Mouse (Mus musculus) heart, embryonic 15.5 days (tissue): ENCODE measurements around the gene Hsp90b1. TPM values are rescaled to one million over a fixed set of nuclear protein-coding genes. Genes with fewer than 3 reads are reported as not detected.

ENCODE experiments used
- ATAC-seq: fragments of 200-750 bp; cut with Nextera tagmentation; replicated peaks from 2 replicates; pipeline ENCODE4 v1.8.0; 2017; ENCODE audit warnings: low read depth, moderate TSS enrichment; ENCODE audit not compliant: insufficient number of reproducible peaks, insufficient read depth, low FRiP score
- H3K27ac ChIP-seq: fragments of 300-500 bp; sonication (generic); 2 replicates; pipeline ENCODE4 v1.5.1; 2015; ENCODE audit warnings: mild to moderate bottlenecking, inconsistent platforms
- H3K27me3 ChIP-seq: fragments of 300-500 bp; sonication (generic); 2 replicates; pipeline ENCODE4 v1.6.1; 2015; ENCODE audit warnings: inconsistent platforms
- H3K36me3 ChIP-seq: fragments of 300-500 bp; sonication (generic); 2 replicates; pipeline ENCODE4 v1.6.1; 2015; ENCODE audit warnings: mild to moderate bottlenecking, inconsistent platforms
- H3K4me1 ChIP-seq: fragments of 300-500 bp; sonication (generic); replicated peaks from 2 replicates; pipeline ENCODE4 v1.6.1; 2015; ENCODE audit warnings: inconsistent platforms
- H3K4me2 ChIP-seq: fragments of 300-500 bp; sonication (generic); 2 replicates; pipeline ENCODE4 v1.6.1; 2015; ENCODE audit warnings: inconsistent platforms, mild to moderate bottlenecking, moderate library complexity
- H3K4me3 ChIP-seq: fragments of 300-500 bp; sonication (generic); 2 replicates; pipeline ENCODE4 v1.5.1; 2015; ENCODE audit warnings: mild to moderate bottlenecking, inconsistent platforms
- H3K9ac ChIP-seq: fragments of 300-500 bp; sonication (generic); 2 replicates; pipeline ENCODE4 v1.6.1; 2015; ENCODE audit warnings: mild to moderate bottlenecking, inconsistent platforms
- H3K9me3 ChIP-seq: fragments of 300-500 bp; sonication (generic); replicated peaks from 2 replicates; pipeline ENCODE4 v1.6.1; 2016; ENCODE audit warnings: inconsistent platforms
- WGBS: fragments of 180-500 bp; shearing (Covaris S2); methylation state at CpG from one replicate; pipeline ENCODE4 v1.1.7; 2015; ENCODE audit warnings: mixed read lengths; 5-methylcytosine and 5-hydroxymethylcytosine counted together
- polyA plus RNA-seq: library from polyadenylated mRNA; unstranded; fragments of >200 nt; fragmentation: Nextera tagmentation; extraction: Ambion mirVana; gene quantifications from 2 replicates; pipeline ENCODE4 v1.2.1, GENCODE M21; 2015

Hsp90b1 gene
- 398 and 406 TPM in 2 replicates for polyA plus RNA-seq

DNA sequence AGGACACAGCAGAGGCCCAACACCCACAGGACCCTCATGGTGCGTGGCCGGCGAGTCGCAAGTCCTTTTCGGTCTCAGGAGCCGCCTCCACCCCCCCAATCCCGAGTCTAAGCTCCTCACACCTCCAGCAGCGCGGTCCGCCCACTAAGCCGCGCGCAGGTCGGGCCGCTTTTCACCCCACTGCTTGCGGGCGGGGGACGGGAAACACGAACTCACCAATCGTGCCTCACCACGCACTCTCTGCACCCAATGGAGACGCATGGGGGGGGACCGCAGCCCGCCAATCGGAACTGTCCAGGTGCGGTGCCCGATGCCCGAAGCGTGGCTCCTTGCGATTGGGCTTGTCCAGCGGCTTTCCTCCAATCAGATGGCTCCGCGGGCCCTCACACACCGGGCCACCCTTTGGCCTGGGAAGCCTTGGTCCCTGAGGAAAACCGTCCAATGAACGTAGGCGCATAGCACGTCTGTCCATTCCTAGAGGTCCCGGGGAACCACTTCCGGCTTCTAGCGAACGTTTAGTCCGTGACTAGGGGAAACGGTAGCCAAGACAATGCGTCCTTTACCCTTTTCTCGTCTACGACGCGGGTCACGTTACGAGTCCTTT, at the start of gene Hsp90b1, which contains the start of gene Ttc41:
Gene Hsp90b1 (minus strand): TSS at position 192 of the 604 bp plus-strand sequence.
Gene Ttc41 (plus strand): TSS at position 494 of the 604 bp plus-strand sequence.
- H3K27ac ChIP-seq, result peak within 1 kb of the TSS; percentile 96
- H3K9ac ChIP-seq, result peak within 1 kb of the TSS; percentile 96
- H3K4me3 ChIP-seq, result peak within 1 kb of the TSS; percentile 94
- no peaks in the 10 kb centered on the region for H3K9me3 ChIP-seq
- WGBS, result 0% methylated on average over 51 of the region's 51 CpGs
- H3K4me1 ChIP-seq, result peaks cover 42% of the 10 kb centered on the region
- ATAC-seq, result peak; percentile 98
- peak within 1 kb of the TSS; percentile 79 for H3K4me2 ChIP-seq
- peaks cover 29% of the 10 kb centered on the region for H3K36me3 ChIP-seq
- no peaks in the 10 kb centered on the region for H3K27me3 ChIP-seq

DNA sequence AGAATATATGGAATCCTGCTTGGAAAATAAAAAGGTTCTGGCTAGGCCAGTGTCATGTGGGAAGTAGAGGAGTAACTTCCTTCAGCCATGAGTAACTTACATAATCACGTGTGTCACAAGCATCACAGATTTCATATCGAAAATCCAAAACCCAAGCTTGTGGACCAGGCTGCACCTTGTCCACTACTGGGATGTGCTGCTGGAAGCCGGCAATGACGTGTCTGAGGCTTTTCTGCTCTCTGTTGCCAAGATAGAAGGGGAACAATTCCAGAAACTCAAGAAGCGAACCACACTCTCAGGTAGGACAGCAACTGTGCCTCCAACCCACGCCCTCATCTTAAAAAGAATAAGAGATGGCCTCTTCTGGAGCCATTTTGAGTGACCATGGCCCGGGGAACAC, 39.0 kb upstream of the Hsp90b1 start:
- H3K9me3 ChIP-seq, result no peaks in the 10 kb centered on the region
- WGBS, result 87% methylated on average over 7 of the region's 7 CpGs
- H3K9ac ChIP-seq, result no peak overlapping the region
- H3K36me3 ChIP-seq, result no peaks in the 10 kb centered on the region
- H3K4me1 ChIP-seq, result no peaks in the 10 kb centered on the region
- H3K27me3 ChIP-seq, result no peaks in the 10 kb centered on the region
- H3K27ac ChIP-seq, result no peak overlapping the region
- ATAC-seq, result no peak
- no peak overlapping the region for H3K4me3 ChIP-seq
- H3K4me2 ChIP-seq, result no peak overlapping the region

DNA sequence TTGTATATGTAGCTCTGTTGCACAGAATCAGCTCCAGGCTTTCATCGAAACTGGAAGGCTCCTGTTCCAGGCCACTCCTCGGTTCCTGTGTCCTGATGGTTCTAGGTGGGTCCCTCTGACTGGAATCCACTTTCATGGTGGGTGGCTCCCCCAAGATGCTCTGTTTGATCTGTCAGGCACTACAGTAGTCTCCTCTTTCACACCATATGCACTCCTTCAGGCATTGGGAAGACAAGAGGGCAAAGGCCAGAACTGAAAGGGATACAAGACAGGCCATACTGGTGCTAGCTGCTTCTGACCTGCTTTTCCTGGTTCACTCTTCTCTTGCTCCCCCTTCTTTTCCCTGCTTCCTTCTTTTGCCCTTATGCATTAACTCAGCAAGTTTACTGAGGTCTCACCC, 37.6 kb upstream of the Hsp90b1 start:
- 77% methylated on average over 2 of the region's 2 CpGs for WGBS
- H3K27me3 ChIP-seq, result no peaks in the 10 kb centered on the region

DNA sequence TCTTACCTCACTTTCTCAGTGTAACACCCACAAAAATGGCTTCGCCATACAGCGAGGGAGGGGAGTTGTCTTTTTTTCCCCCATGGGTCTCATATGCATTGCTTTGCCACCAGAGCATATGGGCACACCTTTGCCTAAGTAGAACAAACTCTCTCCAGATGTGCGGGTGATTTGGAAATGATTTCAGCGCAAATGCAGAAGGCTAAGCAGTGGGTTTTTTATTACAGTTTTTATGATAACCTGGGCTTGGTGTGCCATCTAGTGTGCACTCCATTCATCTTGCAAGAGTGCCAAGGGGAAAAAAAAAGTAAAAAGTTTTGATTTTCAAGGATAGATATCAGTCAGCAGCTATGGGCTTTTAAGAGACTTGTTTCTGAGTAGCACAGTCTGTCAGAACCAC, 29.7 kb upstream of the Hsp90b1 start:
- Histone ChIP-seq H3K27me3 (no peaks in the 10 kb centered on the region), H3K27ac (no peak overlapping the region), H3K4me2 (no peak overlapping the region), H3K9ac (no peak overlapping the region), H3K4me1 (0 out of 2 replicates have a peak, but pooled peaks cover 4% of the 10 kb centered on the region), H3K4me3 (no peak overlapping the region), H3K9me3 (no peaks in the 10 kb centered on the region), H3K36me3 (no peaks in the 10 kb centered on the region)
- ATAC-seq, result no peak
- WGBS, result 90% methylated on average over 4 of the region's 4 CpGs

More for the DNA sequence above, 37.6 kb upstream of the Hsp90b1 start:
- no peak overlapping the region for H3K27ac ChIP-seq
- no peak overlapping the region for H3K4me2 ChIP-seq
- ATAC-seq, result no peak
- no peak overlapping the region for H3K9ac ChIP-seq
- no peaks in the 10 kb centered on the region for H3K4me1 ChIP-seq
- H3K4me3 ChIP-seq, result no peak overlapping the region
- H3K36me3 ChIP-seq, result no peaks in the 10 kb centered on the region
- H3K9me3 ChIP-seq, result no peaks in the 10 kb centered on the region

DNA sequence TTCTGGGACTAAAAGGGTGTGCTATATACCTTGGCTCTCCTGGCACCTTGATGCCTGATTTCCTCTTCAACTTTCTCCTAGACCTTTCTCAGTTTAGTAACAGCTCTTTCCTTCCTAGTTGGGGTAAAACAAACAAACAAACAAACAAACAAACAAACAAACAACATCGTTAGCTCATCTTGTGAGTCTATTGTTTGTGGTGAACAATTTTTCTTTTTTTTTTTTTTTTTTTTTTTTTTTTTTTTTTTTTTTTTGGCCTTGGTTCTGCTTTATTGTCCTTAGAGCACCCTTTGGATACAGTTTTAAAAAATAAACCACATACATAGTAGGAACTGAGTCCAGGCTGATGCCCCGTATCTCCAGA, 26.2 kb upstream of the Hsp90b1 start:
- Histone ChIP-seq H3K9ac (0 out of 2 replicates have a peak overlapping the region, but pooled peaks have one; percentile 64), H3K27ac (no peak overlapping the region), H3K4me2 (no peak overlapping the region), H3K27me3 (no peaks in the 10 kb centered on the region), H3K36me3 (no peaks in the 10 kb centered on the region), H3K4me1 (peaks cover 17% of the 10 kb centered on the region), H3K9me3 (no peaks in the 10 kb centered on the region), H3K4me3 (no peak overlapping the region)
- no peak for ATAC-seq
- 52% methylated on average over 2 of the region's 2 CpGs for WGBS

DNA sequence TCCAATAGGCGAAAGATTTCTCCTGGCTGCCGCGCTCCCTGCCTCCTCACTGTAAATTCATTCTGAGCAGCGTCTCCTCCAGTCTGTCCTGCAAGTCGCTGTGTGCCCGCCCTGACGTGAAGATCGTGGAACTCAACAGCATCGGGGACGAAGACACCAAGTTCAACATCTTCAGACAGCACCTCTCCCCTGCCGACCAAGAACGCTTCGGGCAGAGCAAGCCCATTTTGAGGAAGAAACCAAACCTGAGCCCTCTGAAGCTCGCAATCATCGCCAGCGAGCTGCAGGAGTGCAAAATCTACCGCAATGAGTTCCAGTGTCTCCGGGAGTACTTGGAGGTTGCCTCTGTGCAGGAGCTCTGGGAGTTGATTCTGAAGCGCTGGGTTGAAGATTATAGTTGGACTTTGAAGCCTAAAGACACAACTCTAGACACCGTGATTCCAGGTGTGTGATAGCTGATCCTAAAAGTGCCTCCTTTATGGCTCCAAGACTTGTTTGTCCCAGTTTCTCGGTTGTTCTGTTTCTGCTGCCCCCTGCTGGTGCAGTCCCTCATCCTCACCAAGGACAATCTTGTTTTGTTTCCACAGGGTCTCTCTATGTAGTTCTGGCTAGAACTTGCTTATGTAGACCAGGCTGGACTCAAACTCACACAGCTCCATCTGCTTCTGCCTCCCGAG, 25.7 kb upstream of the Hsp90b1 start:
- 11% methylated on average over 22 of the region's 22 CpGs for WGBS
- Histone ChIP-seq H3K9ac (peak overlapping the region; percentile 64), H3K4me1 (peaks cover 17% of the 10 kb centered on the region), H3K4me2 (peak overlapping the region; percentile 75), H3K4me3 (peak overlapping the region; percentile 59), H3K36me3 (no peaks in the 10 kb centered on the region), H3K9me3 (no peaks in the 10 kb centered on the region), H3K27ac (0 out of 2 replicates have a peak overlapping the region, but pooled peaks have one; percentile 26), H3K27me3 (no peaks in the 10 kb centered on the region)
- no peak for ATAC-seq

DNA sequence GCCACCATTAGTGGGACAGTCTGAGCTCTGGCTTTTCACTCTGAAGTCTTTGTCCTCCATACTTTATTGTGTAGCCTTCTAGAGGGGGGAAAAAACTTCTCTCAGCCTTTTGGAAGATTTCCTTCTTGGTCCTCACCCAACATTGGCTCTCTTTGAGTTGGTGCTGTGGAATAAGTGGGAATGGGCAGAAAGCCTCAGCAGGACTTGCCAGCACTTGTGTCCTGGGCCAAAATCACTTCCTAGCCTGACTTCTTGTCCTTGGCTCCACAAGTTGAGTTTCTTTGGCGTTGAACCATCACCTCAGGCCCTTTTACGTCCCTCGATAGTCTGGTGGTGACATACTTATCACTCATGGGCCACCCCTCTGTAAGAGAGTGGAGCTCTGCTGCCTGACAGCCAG, 22.9 kb upstream of the Hsp90b1 start:
- Histone ChIP-seq H3K4me3 (no peak overlapping the region), H3K9ac (no peak overlapping the region), H3K27me3 (no peaks in the 10 kb centered on the region), H3K4me1 (peaks cover 17% of the 10 kb centered on the region), H3K36me3 (no peaks in the 10 kb centered on the region), H3K4me2 (peak overlapping the region; percentile 77), H3K9me3 (no peaks in the 10 kb centered on the region), H3K27ac (peak overlapping the region; percentile 55; the same call in 1 of the 2 replicates)
- no peak for ATAC-seq
- WGBS, result 79% methylated on average over 3 of the region's 3 CpGs

DNA sequence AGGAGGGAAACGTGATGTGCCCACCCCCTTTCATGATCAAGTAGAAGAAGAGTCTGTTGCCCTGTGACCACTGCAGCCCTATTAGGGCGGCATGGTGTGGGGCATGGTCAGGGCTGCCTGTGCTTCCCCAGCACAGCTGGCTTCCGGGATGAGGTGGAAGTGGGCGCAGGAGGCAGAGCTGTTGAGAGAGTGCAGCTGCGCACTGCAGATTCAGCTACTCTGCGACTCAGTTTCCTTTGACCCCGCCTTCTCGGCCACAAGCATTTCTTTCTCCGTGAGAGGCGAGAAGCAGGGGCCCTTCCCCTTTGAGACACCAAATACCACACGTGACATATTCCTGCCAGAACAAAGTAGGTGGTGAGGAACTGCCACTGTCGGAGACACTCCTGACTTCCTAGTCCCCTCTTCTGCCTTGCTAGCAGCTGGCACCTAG, 22.3 kb upstream of the Hsp90b1 start:
- peak; percentile 78 for ATAC-seq
- H3K9me3 ChIP-seq, result no peaks in the 10 kb centered on the region
- H3K27me3 ChIP-seq, result no peaks in the 10 kb centered on the region
- H3K27ac ChIP-seq, result peak overlapping the region; percentile 55; the same call in 1 of the 2 replicates
- 2% methylated on average over 12 of the region's 12 CpGs for WGBS
- no peaks in the 10 kb centered on the region for H3K36me3 ChIP-seq
- H3K4me2 ChIP-seq, result peak overlapping the region; percentile 77
- peak overlapping the region; percentile 41 for H3K4me3 ChIP-seq
- 0 out of 2 replicates have a peak overlapping the region, but pooled peaks have one; percentile 32 for H3K9ac ChIP-seq
- H3K4me1 ChIP-seq, result peaks cover 17% of the 10 kb centered on the region

DNA sequence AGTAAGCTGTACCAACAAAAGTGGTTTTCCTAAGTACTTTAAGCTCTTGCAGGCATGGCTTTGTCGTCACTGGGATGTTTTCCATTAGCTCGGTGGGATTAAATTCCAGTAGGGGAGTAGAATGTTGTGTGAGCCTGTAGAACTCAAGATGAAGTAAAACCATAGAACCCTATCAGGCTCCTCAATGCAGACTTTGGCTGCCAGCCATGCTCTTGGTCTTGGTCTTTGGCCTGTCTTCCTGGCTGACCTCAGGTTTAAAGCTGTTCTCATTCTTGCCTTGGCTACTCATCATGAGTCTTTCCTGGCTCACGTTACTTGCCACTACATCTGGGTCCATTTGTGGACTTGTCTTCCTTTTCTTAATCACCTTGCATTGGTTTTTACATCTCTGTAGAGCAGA, 6.8 kb upstream of the Hsp90b1 start:
- ATAC-seq, result no peak
- WGBS, result 54% methylated on average over 3 of the region's 3 CpGs
- H3K9me3 ChIP-seq, result no peaks in the 10 kb centered on the region
- no peak overlapping the region for H3K4me2 ChIP-seq
- no peak overlapping the region for H3K27ac ChIP-seq
- H3K4me1 ChIP-seq, result peaks cover 4% of the 10 kb centered on the region
- no peaks in the 10 kb centered on the region for H3K36me3 ChIP-seq
- no peak overlapping the region for H3K4me3 ChIP-seq
- no peak overlapping the region for H3K9ac ChIP-seq
- no peaks in the 10 kb centered on the region for H3K27me3 ChIP-seq

DNA sequence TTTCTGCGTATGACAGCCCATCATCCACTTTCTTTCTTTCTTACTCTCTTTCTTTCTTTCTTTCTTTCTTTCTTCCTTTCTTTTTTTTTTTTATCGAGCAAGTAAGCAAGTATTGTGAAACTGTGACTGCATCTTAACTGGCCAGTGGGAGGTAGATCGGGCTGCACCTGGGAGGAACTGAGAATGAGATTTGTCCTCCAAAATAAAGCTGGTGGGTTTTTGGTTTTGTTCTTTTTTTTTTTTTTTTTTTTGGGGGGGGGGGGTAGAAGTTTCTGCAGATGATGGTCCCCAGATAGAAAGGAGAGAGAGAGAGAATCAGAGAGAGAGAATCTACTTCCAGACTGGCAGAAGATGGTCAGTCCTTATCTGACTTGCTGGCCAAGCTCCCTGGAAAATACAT, 1.8 kb upstream of the Hsp90b1 start:
- Histone ChIP-seq H3K9ac (no peak overlapping the region), H3K4me1 (peaks cover 31% of the 10 kb centered on the region), H3K9me3 (no peaks in the 10 kb centered on the region), H3K36me3 (peaks cover 14% of the 10 kb centered on the region), H3K4me3 (peak overlapping the region; percentile 94; the same call in 1 of the 2 replicates), H3K27ac (peak overlapping the region; percentile 96), H3K4me2 (peak overlapping the region; percentile 79; the same call in 1 of the 2 replicates), H3K27me3 (no peaks in the 10 kb centered on the region)
- ATAC-seq, result no peak
- 74% methylated on average over 3 of the region's 3 CpGs for WGBS

DNA sequence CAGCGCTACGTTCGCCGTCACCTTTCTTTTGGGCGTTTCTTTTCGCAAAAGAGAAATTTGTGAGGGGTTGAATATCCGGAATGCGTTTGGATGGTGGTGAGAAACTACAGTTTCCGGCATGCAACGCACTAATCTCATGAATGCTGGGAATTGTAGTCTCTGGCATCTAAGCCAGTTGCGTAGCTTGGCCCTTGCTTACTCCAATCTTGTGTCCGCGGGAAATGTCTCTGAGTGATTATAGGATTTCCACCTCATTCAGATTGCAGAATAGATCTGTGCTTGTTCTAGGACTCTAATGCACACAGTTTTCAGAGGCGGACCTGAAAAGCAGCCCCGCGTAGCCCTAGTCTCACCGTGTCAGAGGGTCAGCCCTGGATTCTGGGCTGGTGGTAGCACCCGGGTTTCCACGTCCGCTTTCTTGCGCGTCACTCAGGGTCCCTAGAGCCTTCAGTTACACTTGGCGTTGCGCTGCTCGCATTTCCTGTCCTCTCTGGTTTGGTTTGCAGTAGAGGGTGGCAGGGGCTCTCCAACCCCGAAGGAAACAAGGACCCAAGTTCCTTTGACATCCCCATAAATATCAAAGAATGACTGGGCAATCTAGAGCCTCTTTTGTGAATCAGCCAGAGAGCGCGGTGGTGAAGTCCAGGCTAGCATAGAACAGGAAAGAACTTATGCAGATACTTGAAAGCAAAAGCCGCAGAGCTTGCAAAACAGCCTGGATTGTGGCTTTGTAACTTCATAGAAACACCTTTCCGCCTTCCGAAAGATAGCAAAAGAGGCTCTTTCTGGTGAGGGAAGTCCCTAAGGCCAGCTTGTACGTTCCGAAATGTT, 828 bp upstream of the Hsp90b1 start:
- peak; percentile 83 for ATAC-seq
- Histone ChIP-seq H3K36me3 (peaks cover 22% of the 10 kb centered on the region), H3K9ac (peak overlapping the region; percentile 67), H3K4me3 (peak overlapping the region; percentile 94), H3K27ac (peak overlapping the region; percentile 96), H3K4me2 (peak overlapping the region; percentile 79), H3K9me3 (no peaks in the 10 kb centered on the region), H3K4me1 (peaks cover 38% of the 10 kb centered on the region), H3K27me3 (no peaks in the 10 kb centered on the region)
- WGBS, result 4% methylated on average over 33 of the region's 33 CpGs
